Mouse (Mus musculus): ENCODE measurements around the gene Khk. TPM values are rescaled to one million over a fixed set of nuclear protein-coding genes. Genes with fewer than 3 reads are reported as not detected.

Gene Khk
- total RNA-seq, 2 experiments from 2014 or later: 80.2 to 84.7 TPM

DNA sequence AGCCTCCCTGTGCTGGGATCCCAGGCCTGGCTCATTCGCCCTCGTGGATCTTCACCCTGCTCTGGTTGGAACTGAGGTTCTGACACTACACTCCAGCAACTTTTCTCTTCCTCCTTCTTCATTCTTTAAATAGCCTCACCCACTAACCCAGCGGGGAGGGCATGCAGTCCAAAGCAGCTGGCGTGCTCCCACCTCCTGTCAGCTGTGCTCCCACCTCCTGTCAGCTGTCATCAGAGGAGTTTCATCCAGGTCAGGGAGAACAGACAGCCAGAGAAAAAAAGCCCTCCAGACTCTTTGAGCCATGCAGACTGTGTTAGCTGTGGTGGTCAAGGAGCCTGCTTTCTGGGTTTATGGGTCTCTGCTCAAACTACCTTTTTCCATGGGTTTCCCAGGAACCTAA lies 10.1 kb downstream of the Khk start:
- no peak for ATAC-seq (replicated peaks; ENCODE audit: poor library complexity, severe bottlenecking)

DNA sequence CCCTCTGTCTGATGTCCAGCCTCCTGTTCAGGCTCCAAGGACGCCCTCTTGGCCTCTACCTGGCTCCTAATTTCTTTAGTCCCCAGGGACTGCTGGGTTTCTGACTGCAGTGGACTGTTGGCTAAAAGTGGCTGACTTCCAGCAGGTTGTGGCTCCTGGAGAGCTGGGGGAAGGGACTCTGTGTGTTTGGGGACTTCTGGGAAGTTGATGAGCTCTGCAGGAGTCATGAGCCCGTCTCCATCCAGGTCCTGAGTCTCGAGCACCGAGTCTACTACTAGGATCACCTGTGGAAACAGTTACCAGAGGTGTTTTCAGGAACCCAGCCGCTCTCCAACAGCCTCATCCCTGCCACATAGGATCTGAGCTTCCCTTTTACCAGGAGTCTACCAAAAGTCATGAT lies 12.5 kb downstream of the Khk start:
- ATAC-seq (replicated peaks; ENCODE audit: poor library complexity, severe bottlenecking): no peak

DNA sequence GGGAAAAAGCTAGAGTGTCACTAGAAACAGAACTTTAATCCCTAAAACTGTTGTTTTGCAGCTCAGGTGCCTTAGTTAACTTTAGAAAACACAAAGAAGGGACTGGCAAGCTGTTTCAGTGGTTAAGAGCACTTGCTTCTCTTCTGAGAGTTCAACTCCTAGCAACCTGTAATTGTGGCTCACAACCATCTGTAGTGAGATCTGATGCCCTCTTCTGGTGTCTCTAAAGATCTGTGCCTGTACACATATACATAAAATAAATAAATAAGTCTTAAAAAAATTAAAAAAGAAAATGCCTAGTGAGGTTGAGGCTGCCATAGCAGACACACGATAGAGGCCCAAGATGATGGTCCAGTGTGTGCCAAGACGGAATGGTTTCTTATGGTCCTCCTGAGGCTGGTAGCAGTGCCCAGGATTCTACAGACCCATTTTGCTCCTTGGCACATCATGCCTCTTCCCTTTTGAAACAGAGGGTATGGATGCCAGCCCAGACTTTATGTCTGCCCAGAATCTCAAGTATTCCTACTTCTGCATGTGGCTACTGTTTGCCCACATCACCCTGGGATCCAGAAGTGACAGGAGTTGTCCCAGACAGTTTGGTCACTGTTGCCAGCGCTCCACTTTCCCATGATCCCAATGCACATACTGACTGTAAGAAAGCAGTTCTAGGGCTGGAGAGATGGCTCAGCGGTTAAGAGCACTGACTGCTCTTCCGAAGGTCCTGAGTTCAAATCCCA lies 13.7 kb downstream of the Khk start:
- ATAC-seq (replicated peaks; ENCODE audit: poor library complexity, severe bottlenecking): no peak

DNA sequence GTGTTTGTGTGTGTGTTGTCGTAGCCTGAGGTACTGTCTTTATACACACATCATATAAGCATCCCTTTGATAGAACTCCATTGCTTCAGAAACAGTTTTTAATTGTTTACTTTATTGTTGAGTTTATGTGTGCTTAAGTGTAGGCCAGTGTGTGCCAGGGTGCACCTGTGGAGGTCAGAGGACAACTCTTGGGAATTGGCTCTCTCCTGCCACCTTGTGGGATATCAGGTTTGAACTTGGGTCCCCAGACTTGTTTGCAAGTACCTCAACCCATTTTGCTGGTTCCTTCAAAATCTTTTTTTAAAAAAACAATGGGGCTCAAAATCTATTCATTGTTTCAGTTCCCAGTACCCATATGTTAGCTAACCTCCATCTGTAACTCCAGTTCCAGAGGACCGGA lies 21.8 kb downstream of the Khk start:
- ATAC-seq (replicated peaks; ENCODE audit: poor library complexity, severe bottlenecking): no peak

DNA sequence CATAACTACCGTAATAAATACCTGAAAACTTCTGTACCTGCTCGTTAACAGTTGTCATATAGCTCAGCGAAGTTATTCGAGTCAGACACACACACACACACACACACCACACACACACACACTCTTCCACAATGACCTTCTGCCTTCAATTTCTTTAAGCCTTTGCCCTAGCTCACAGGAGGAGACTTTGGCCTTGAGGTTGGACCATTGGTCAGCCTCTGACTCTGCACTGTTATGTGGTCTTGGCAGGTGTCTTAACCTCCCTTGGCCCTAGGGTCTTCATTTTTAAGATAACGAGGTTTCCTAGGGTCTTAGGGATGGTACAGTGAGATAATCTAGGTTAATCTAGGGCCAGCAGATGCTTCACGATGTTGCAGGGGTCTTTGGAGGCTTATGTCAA lies 23.1 kb downstream of the Khk start:
- no peak for ATAC-seq (replicated peaks; ENCODE audit: poor library complexity, severe bottlenecking)

DNA sequence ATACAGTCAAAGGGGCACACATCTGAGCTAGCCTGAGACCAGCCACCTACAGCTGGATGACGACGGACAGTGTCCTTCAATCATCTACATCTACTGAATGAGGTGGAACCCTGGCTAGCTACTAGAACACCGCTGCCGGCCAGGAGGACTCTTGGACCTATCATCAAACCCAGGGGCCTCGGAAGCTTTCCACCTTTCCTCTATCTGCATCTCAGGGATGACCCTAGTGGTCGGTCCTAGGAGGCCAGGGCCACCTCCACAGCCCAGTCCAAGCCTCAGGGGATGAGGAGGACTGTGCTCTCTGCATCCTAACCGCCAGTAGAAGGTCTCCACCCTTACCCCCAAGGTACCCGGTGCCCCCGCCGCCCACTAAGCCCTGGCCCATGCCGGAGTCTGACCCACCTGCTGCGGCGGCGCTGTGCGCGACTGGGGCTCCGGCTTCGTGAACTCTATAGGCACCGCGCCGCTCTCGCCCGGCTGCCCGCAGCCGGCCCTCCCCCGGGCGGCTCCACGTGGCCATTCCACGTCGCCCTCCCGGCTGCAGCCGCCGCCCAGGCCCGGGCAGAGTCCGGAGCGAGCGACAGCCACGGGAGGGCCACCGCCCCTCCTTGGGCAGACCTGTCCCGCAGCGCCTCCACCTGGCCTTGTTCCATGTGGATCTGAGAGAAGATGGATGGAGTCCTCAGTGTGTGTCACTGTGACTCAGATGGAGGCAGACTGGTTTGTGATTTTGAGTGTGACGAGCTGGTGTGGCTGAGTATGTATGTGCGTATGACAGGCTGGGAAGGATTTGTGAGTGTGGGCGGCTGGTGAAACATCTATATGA lies 23.9 kb downstream of the Khk start, which contains the start of gene Cgref1:
Gene Cgref1 (minus strand): TSS at position 636 of the 826 bp plus-strand sequence.
- peak; percentile 28 for ATAC-seq (replicated peaks; ENCODE audit: poor library complexity, severe bottlenecking)

DNA sequence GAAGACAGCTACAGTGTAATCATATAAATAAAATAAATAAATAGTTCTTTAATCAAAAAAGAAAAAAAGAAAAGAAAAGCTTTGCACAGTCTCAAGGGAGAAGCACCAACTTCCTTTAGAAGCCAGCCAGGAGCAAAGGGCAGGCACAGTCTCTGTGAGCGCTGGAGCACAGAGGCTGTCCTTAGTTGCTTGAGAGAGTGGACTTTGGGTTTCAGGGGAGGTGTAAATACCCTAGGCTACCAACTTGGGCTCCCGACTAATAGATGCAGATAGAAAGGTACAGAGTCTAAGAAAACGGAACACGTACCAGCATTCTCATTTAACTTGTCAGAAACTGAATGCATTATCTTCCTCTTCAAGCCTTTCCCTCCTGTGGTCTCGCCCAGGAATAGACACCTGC lies 27.4 kb downstream of the Khk start:
- ATAC-seq (replicated peaks; ENCODE audit: poor library complexity, severe bottlenecking): no peak

DNA sequence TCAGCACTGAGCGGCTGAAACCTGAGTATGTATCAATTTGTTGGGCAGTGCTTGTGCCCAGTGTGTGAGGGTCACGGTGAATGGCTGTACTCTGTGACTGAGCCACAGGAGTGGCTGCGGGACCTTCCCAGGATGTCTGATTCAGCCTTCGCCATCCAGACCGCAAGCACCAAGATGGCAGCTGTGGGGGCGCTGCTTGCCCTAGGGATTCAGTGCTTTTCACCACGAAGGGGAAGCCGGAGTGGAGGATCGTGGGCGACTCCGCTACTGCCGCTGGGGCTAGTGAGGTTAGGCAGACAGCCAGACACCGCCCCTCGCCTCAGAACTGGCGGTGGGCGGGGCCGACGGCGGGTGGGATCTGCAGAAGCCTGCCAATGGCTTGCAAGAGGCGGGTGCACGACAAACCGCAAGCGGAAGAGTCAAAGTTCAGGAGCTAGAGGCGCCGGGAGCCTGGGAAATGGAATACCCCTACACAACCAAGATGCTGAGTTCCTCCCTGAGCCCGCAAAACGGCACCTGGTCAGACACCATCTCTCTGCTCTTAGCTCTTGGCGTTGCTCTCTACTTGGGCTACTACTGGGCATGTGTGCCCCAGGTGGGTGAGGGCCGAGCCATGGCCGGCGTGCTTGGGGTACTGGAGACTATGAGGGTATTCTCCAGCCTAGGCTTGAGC lies 28.6 kb downstream of the Khk start:
- ATAC-seq (replicated peaks; ENCODE audit: poor library complexity, severe bottlenecking): peak; percentile 88

DNA sequence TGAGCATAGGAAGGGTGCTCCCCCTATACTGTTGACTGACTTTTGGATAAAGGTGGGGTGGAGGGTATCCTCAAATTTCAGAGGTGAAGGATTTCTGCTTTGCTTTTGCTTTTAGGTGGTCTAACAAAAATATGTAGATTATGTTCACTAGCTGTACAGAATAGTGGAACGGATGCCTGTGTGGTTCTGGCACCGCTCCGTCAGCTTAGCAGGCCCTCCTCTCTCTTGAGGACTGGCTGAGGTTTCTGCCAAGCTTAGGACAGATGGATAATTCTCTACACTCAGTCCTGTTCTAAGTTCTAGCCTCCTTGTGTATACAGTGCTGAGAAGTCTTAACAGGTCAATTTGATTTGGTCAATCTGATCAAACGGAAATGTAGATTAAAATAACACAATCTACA lies 29.2 kb downstream of the Khk start:
- no peak for ATAC-seq (replicated peaks; ENCODE audit: poor library complexity, severe bottlenecking)

DNA sequence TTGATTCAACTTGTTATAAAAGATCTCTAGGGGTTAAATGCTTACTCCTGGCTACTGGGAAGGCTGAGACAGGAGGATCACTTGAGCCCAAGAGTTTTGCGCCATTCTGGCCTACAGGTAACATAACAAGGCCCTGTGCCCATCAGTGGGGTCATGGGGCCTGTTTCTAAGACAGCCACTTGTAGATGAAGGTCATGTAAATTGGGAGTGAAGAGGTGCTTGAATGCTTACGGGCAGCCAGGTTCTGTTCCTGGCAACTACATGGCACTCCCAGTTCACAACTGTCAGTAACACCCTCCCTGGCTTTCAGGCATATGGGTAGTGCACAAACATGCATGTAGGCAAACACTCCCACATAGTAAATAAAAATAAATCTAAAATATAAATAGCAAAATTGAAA lies 29.7 kb downstream of the Khk start:
- no peak for ATAC-seq (replicated peaks; ENCODE audit: poor library complexity, severe bottlenecking)

DNA sequence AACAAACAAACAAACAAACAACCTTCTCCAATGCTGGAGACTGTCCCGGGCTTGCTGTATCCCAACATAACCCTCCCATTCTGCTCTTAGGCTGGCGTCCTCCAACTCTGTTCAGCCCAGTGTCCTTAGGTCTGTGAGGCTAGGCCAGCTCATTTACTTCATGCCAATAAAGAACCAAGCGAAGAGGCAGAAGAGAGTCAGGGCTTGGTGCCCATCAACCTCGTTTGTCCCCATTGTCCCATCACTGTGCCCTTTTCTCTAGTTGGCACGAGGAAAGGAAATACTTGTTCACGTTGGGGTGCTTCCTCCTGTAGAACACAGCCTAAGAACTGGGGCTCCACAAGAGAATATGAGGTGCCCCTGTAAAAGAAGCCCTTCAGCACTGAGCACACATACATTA lies 30.5 kb downstream of the Khk start:
- no peak for ATAC-seq (replicated peaks; ENCODE audit: poor library complexity, severe bottlenecking)

DNA sequence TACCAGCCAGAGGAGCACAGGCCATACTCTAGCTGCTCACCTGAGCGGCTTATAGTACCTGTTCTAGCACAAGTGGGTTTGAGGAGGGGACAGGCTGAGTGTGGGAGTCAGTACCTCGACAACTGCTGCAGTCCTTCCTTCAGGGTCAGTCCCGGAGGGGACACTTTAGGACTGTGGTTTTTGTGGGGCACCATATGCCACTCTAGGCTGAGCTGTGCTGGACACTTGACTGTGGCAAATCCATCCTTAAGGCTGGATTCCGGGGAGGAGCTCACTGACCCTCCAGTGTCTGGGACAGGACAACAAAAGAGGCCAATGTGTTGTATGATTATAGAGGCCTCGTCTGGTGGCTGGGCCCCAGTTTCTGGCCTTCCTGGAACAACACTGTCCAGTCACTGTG lies 31.3 kb downstream of the Khk start:
- no peak for ATAC-seq (replicated peaks; ENCODE audit: poor library complexity, severe bottlenecking)

DNA sequence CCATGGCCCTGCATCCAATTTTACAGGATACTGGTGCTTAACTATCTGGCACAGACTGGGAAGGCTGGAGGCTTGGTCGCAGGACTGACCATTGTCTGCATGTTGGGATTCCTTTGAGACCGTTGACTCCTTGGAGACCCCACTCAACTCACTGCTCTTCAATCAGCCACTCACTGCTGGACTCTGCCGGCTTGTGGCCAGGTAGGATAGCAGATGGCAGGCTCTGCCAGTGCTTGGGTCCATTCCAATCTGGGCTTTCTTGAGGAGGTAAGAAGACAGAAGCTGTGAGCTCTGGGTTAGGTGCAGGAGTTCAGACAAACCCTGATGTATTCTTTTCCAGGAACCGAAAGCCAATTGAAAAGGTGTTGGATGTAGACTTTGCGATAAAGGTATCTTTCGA lies 32.8 kb downstream of the Khk start:
- ATAC-seq (replicated peaks; ENCODE audit: poor library complexity, severe bottlenecking): no peak

DNA sequence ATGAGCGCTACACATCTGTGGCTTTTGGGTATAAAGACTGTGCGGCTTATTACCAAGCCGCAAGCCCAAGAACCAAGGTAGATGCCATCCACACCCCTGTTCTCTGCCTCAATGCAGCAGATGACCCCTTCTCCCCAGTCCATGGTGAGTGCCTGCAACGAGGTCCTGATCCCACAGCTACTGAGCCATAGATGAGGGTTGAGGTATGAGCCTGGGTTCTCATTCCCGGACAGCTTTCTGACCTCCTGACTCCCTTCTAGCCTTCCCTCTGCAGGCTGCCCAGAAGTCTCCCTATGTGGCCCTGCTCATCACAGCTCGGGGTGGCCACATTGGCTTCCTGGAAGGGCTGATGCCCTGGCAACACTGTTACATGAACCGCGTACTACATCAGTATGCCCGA lies 33.3 kb downstream of the Khk start:
- ATAC-seq (replicated peaks; ENCODE audit: poor library complexity, severe bottlenecking): no peak

DNA sequence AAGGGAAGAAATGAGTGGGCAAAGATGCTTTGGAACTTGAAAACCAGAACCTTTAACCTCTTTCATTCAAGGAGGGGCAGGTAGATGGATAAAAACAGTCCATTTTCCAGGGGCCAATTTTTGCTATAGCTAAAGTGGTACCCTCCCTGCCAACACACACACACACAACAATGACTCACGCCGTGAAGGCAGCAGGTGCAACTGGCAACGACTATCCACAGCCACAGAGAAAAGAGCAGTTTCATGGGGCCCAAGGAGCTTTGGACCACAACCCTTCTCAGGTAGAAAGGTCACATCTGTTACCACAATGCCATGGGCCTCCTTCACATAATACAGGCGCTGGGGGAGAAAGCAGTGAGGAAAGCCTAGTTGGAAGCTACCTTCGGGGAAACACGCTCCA lies 34.5 kb downstream of the Khk start:
- ATAC-seq (replicated peaks; ENCODE audit: poor library complexity, severe bottlenecking): no peak

DNA sequence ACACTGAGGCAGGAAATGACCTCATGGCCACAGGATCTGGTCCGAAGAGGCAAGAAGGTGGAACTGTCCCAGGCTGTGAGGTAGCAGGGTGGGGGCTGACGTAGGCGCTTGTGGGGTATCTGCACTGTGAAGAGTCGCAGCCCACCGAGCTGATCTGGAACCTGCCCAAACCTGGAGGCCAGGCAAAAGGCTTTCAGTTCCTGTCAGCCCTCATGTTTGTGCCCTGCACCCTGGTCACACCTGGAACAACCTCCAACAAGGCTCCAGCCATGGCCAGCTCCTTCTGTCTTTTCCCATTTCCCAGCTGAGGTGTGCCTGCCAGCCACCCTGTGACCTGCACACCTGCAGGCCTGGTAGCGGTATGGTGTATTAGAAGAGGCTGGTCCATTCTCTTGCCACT lies 36.7 kb downstream of the Khk start:
- no peak for ATAC-seq (replicated peaks; ENCODE audit: poor library complexity, severe bottlenecking)

DNA sequence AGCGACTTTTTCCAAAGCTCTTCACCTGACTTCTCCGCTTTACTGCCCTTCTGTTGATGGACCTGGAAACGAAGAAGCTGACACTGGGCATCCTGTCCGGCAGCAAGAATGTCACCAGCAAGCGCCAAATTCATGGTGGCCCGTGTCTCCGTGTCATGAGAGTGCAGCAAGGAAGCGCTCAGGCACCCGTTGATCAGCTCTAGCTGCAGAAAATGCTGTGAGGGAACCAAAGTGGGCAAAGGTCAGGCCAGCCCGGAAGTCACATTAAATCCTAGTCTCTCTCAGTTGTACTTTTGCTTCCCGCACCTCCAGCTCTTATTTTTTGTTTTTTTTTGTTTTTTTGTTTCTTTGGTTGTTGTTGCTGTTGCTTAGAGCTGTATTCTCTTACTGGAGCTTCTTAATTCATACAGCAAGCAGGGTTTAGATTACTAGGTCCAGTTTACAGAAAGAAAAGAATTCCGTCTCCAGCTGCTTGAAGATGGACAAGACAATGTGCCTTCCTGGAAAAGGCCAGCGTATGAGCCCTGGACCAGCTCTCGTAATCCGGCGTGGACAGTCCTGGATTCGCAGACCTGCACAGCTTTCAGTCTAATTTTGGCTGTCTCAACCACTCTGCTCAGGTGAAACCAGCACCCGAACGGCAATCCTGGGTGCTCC lies 38.1 kb downstream of the Khk start:
- ATAC-seq (replicated peaks; ENCODE audit: poor library complexity, severe bottlenecking): no peak

DNA sequence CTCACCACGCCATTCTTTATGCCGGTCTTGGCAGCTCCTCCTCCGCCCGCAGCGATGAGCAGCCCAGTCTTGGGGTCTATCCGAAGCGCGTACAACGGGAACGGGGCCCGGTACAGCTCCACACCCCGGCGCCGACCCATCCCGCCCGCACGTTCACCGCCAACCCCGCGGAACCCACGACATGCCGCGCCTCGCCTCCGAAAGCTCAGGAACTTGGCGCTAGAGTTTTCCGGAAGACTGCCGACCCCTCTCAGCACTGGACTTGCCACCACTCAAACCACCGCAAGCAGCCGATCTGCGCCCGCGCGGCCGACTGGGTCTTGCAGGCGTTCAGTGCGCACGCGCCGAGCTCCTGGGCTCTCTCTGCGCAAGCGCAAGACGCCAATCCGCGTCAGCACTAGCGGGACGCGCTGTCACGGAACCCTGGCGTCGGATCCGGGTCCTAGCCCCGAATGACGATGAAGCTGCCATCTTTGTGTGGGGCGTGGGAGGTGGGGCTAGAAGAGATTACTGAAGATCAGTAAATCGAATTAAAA lies 38.8 kb downstream of the Khk start, which contains the start of gene Preb:
Gene Preb (minus strand): TSS at position 396 of the 536 bp plus-strand sequence.
- peak; percentile 77 for ATAC-seq (replicated peaks; ENCODE audit: poor library complexity, severe bottlenecking)

DNA sequence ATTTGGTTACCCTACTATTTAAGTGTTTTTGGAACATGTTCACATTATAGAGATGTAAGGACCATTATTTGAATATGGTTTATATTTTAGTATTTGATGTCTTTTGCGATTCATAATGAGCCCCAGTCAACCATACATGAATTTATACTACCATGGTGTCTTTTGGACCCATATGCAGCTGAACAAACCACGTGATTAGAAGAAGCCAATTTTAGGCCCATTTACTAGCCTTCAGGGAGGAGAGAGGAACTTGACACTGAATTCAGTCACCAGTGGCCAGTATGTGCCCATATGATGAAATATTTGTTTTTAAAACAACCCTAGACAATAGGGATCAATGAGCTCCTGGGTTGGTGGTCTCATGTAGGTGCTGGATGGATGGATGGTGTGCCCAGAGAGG lies 39.6 kb downstream of the Khk start:
- no peak for ATAC-seq (replicated peaks; ENCODE audit: poor library complexity, severe bottlenecking)
